Mouse (Mus musculus) ES-E14 (cell line): ENCODE data around the gene Rnf2.

Experiments
- MAFK ChIP-seq: IDR thresholded peaks from 2 replicates; pipeline ENCODE4 v1.6.1; 2014; ENCODE audit warnings: mild to moderate bottlenecking, low read depth, low read length, inconsistent platforms; ENCODE audit not compliant: insufficient read depth
- ZC3H11A ChIP-seq: IDR thresholded peaks from 2 replicates; pipeline ENCODE4 v1.6.1; 2012; ENCODE audit warnings: low read depth, mild to moderate bottlenecking, inconsistent platforms, low read length, borderline replicate concordance
- ZNF384 ChIP-seq: IDR thresholded peaks from 2 replicates; pipeline ENCODE4 v1.6.1; 2012; ENCODE audit warnings: low read depth, low read length, inconsistent platforms

- TF ChIP-seq ZNF384 (no peak), ZC3H11A (0 out of 2 replicates have a peak, but pooled peaks have one; percentile 30), MAFK (no peak)
Observed at GRCm38 (mm10) chr1:151483568-151483967, 17.2 kb downstream of the Rnf2 start.
